Mouse (Mus musculus) limb, embryonic 14.5 days (tissue): ENCODE data around the gene Dnm1. TPM values are rescaled to one million over a fixed set of nuclear protein-coding genes. Genes with fewer than 3 reads are reported as not detected.

Experiments used
- ATAC-seq: fragments of 200-750 bp; cut with Nextera tagmentation; 2 replicates; pipeline ENCODE4 v1.8.0; 2017; ENCODE audit warnings: low read depth, moderate number of reproducible peaks, moderate TSS enrichment; ENCODE audit not compliant: low FRiP score
- DNase-seq: peaks from one replicate; pipeline ENCODE4 v3.0.0-alpha.2; 2015; ENCODE audit warnings: low spot score
- H3K27ac ChIP-seq: fragments of 300-500 bp; sonication (generic); replicated peaks from 2 replicates; pipeline ENCODE4 v1.5.1; 2014; ENCODE audit warnings: low read depth, mild to moderate bottlenecking, low read length, moderate library complexity, mixed read lengths
- H3K27me3 ChIP-seq: fragments of 300-500 bp; sonication (generic); 2 replicates; pipeline ENCODE4 v1.6.1; 2014; ENCODE audit warnings: low read length, mixed read lengths; ENCODE audit not compliant: control insufficient read depth, insufficient read depth
- H3K36me3 ChIP-seq: fragments of 300-500 bp; sonication (generic); 2 replicates; pipeline ENCODE4 v1.6.1; 2014; ENCODE audit warnings: mild to moderate bottlenecking, low read length, moderate library complexity, mixed read lengths; ENCODE audit not compliant: control insufficient read depth, insufficient read depth
- H3K4me1 ChIP-seq: fragments of 300-500 bp; sonication (generic); 2 replicates; pipeline ENCODE4 v1.6.1; 2014; ENCODE audit warnings: antibody characterized with exemption, low read length, mixed read lengths; ENCODE audit not compliant: control insufficient read depth, insufficient read depth
- H3K4me2 ChIP-seq: fragments of 300-500 bp; sonication (generic); replicated peaks from 2 replicates; pipeline ENCODE4 v1.6.1; 2014; ENCODE audit warnings: low read depth, mild to moderate bottlenecking, low read length, moderate library complexity; ENCODE audit not compliant: severe bottlenecking
- H3K4me3 ChIP-seq: fragments of 300-500 bp; sonication (generic); replicated peaks from 2 replicates; pipeline ENCODE4 v1.5.1; 2014; ENCODE audit warnings: low read length
- H3K9ac ChIP-seq: fragments of 300-500 bp; sonication (generic); 2 replicates; pipeline ENCODE4 v1.6.1; 2014; ENCODE audit warnings: mild to moderate bottlenecking, low read depth, low read length, moderate library complexity; ENCODE audit not compliant: severe bottlenecking
- H3K9me3 ChIP-seq: fragments of 300-500 bp; sonication (generic); 2 replicates; pipeline ENCODE4 v1.6.1; 2016; ENCODE audit warnings: low read length; ENCODE audit not compliant: control insufficient read depth
- POLR2A ChIP-seq: fragments of 200-500 bp; IDR thresholded peaks from 2 replicates; pipeline ENCODE4 v1.8.0; 2012; ENCODE audit warnings: inconsistent platforms, mild to moderate bottlenecking, moderate library complexity, borderline replicate concordance; ENCODE audit not compliant: insufficient read depth, insufficient read length; ENCODE audit errors: extremely low read depth
- WGBS: fragments of 180-500 bp; shearing (Covaris S2); extraction: QIAGEN DNeasy Blood & Tissue Kit; methylation state at CpG from one replicate; pipeline ENCODE4 v1.1.7; 2014; 5-methylcytosine and 5-hydroxymethylcytosine counted together
- polyA plus RNA-seq, 2 experiments: library from polyadenylated mRNA; depleted of rRNA in 1 of 2; stranded (reverse) in 1 of 2; unstranded in 1 of 2; fragments of >200 nt; fragmentation: Nextera tagmentation in 1 of 2; extraction: Ambion mirVana in 1 of 2; gene quantifications; 2 replicates each; pipeline versions ENCODE4 v1.2.1 to v1.2.3; 2012 to 2014

The Dnm1 gene
- polyA plus RNA-seq, 2 experiments = 46.0 to 318 TPM

GRCm38 (mm10) chr2:32392063-32392462, 38.9 kb upstream of the Dnm1 start:
- no peak overlapping the region for H3K9ac ChIP-seq
- H3K4me2 ChIP-seq = no peak overlapping the region
- H3K4me1 ChIP-seq = peaks cover 3% of the 10 kb centered on the region
- no peaks in the 10 kb centered on the region for H3K27me3 ChIP-seq
- H3K36me3 ChIP-seq = no peaks in the 10 kb centered on the region
- DNase-seq (no peak), ATAC-seq (no peak)
- H3K9me3 ChIP-seq = no peaks in the 10 kb centered on the region
- H3K27ac ChIP-seq = no peak overlapping the region
- WGBS = 72% methylated on average over 5 of the region's 5 CpGs
- H3K4me3 ChIP-seq = no peak overlapping the region
- TF ChIP-seq POLR2A = no peak

- Histone ChIP-seq H3K27me3 (no peaks in the 10 kb centered on the region), H3K9me3 (no peaks in the 10 kb centered on the region), H3K4me3 (no peak overlapping the region), H3K27ac (no peak overlapping the region), H3K36me3 (no peaks in the 10 kb centered on the region), H3K4me1 (no peaks in the 10 kb centered on the region), H3K4me2 (no peak overlapping the region), H3K9ac (no peak overlapping the region)
- TF ChIP-seq POLR2A = no peak
- ATAC-seq (no peak), DNase-seq (no peak)
- WGBS = 61% methylated on average over 8 of the region's 8 CpGs
Measured at GRCm38 (mm10) chr2:32390871-32391270, 37.7 kb upstream of the Dnm1 start.

GRCm38 (mm10) chr2:32389157-32389556, 36.0 kb upstream of the Dnm1 start:
- TF ChIP-seq POLR2A = no peak
- DNase-seq (no peak), ATAC-seq (no peak)
- Histone ChIP-seq H3K27me3 (no peaks in the 10 kb centered on the region), H3K27ac (no peak overlapping the region), H3K9me3 (no peaks in the 10 kb centered on the region), H3K4me2 (no peak overlapping the region), H3K9ac (no peak overlapping the region), H3K4me3 (no peak overlapping the region), H3K36me3 (no peaks in the 10 kb centered on the region), H3K4me1 (no peaks in the 10 kb centered on the region)
- WGBS = 79% methylated on average over 2 of the region's 2 CpGs

GRCm38 (mm10) chr2:32387706-32388490, 34.8 kb upstream of the Dnm1 start, which contains the start of gene Lcn2:
Gene Lcn2, minus strand, starts transcription at chr2:32388252.
- Histone ChIP-seq H3K4me3 (no peak within 1 kb of the TSS), H3K9me3 (no peaks in the 10 kb centered on the region), H3K9ac (peak within 1 kb of the TSS; percentile 38), H3K4me2 (no peak within 1 kb of the TSS), H3K27ac (no peak within 1 kb of the TSS), H3K36me3 (no peaks in the 10 kb centered on the region), H3K27me3 (no peaks in the 10 kb centered on the region), H3K4me1 (no peaks in the 10 kb centered on the region)
- no peak for DNase-seq
- TF ChIP-seq POLR2A = no peak
- no peak for ATAC-seq
- WGBS = 57% methylated on average over 5 of the region's 5 CpGs

GRCm38 (mm10) chr2:32382689-32383088, 29.6 kb upstream of the Dnm1 start:
- H3K4me3 ChIP-seq = no peak overlapping the region
- TF ChIP-seq POLR2A = no peak
- no peak overlapping the region for H3K27ac ChIP-seq
- H3K4me1 ChIP-seq = peaks cover 7% of the 10 kb centered on the region
- DNase-seq (no peak), ATAC-seq (no peak)
- no peaks in the 10 kb centered on the region for H3K27me3 ChIP-seq
- H3K9ac ChIP-seq = no peak overlapping the region
- H3K36me3 ChIP-seq = peaks cover 22% of the 10 kb centered on the region
- H3K9me3 ChIP-seq = no peaks in the 10 kb centered on the region
- no peak overlapping the region for H3K4me2 ChIP-seq
- WGBS = 85% methylated on average over 2 of the region's 2 CpGs
